Mouse (Mus musculus) kidney, postnatal 36 days (tissue): ENCODE data around the gene Mapkbp1.

Experiments used
- DNase-seq, 2 experiments: peaks; one replicate each; pipeline ENCODE4 v3.0.0; 2021 to 2022; ENCODE audit warnings: mixed read lengths in 2 of 2

The Mapkbp1 gene

GRCm38 (mm10) chr2:120008672-120009071 is 36.2 kb downstream of the Mapkbp1 start:
- peak; percentile 47 to 52 for DNase-seq

- peak; percentile 68 to 85 for DNase-seq
Measured at GRCm38 (mm10) chr2:120011462-120012200, 39.1 kb downstream of the Mapkbp1 start.

GRCm38 (mm10) chr2:120012924-120013323 is 40.4 kb downstream of the Mapkbp1 start:
- no peak for DNase-seq

- DNase-seq, result no peak
Measured at GRCm38 (mm10) chr2:120013831-120014486, 41.5 kb downstream of the Mapkbp1 start.

GRCm38 (mm10) chr2:120015882-120016281 is 43.4 kb downstream of the Mapkbp1 start:
- DNase-seq, result no peak

- no peak for DNase-seq
Measured at GRCm38 (mm10) chr2:120017599-120017998, 45.1 kb downstream of the Mapkbp1 start.

GRCm38 (mm10) chr2:120024337-120024736 is 51.8 kb downstream of the Mapkbp1 start:
- no peak for DNase-seq

GRCm38 (mm10) chr2:120026984-120027949 is 54.8 kb downstream of the Mapkbp1 start, which contains the start of the genes Jmjd7 and Gm28042:
Jmjd7 (plus strand) TSS chr2:120027483.
Gm28042 (plus strand) TSS chr2:120027493.
- peak; percentile 92 to 97 for DNase-seq

- no peak for DNase-seq
Measured at GRCm38 (mm10) chr2:120027950-120028331, 55.4 kb downstream of the Mapkbp1 start.

- DNase-seq, result no peak
Measured at GRCm38 (mm10) chr2:120030380-120030779, 57.9 kb downstream of the Mapkbp1 start.

- no peak for DNase-seq
Measured at GRCm38 (mm10) chr2:120032726-120033467, 60.4 kb downstream of the Mapkbp1 start, which contains the start of gene Pla2g4b. Pla2g4b (plus strand) TSS chr2:120033417.

GRCm38 (mm10) chr2:120033726-120034125 is 61.2 kb downstream of the Mapkbp1 start:
- DNase-seq, result peak in 1 of 2 experiments; percentile 21

GRCm38 (mm10) chr2:120037744-120038143 is 65.2 kb downstream of the Mapkbp1 start:
- DNase-seq, result no peak

GRCm38 (mm10) chr2:120040991-120041390 is 68.5 kb downstream of the Mapkbp1 start:
- no peak for DNase-seq

GRCm38 (mm10) chr2:120044101-120044603 is 71.7 kb downstream of the Mapkbp1 start:
- peak in 1 of 2 experiments; percentile 27 for DNase-seq

GRCm38 (mm10) chr2:120044676-120045075 is 72.2 kb downstream of the Mapkbp1 start:
- DNase-seq, result no peak

- DNase-seq, result no peak
Measured at GRCm38 (mm10) chr2:120046486-120047310, 74.2 kb downstream of the Mapkbp1 start.

GRCm38 (mm10) chr2:120048173-120048572 is 75.7 kb downstream of the Mapkbp1 start:
- DNase-seq, result no peak

- peak; percentile 55 to 82 for DNase-seq
Measured at GRCm38 (mm10) chr2:120049632-120050274, 77.3 kb downstream of the Mapkbp1 start.

GRCm38 (mm10) chr2:120051405-120051804 is 78.9 kb downstream of the Mapkbp1 start:
- DNase-seq, result no peak
